Mouse (Mus musculus) megakaryocyte-erythroid progenitor cell, adult 5-6 weeks (primary cell): ENCODE results near the gene Ppp2r5a. TPM values are rescaled to one million over a fixed set of nuclear protein-coding genes. Genes with fewer than 3 reads are reported as not detected.

Experiments used
- ATAC-seq: replicated peaks from 2 replicates; pipeline ENCODE4 v1.8.0; 2016; ENCODE audit warnings: mild to moderate bottlenecking, inconsistent platforms; ENCODE audit not compliant: severe bottlenecking, poor library complexity, low FRiP score, low TSS enrichment
- total RNA-seq, 2 experiments: library from RNA; stranded (forward) in 1 of 2; stranded (reverse) in 1 of 2; fragments of 200-1000, 215-1000 nt in 1 of 2; fragments of >200 nt in 1 of 2; fragmentation: Nextera tagmentation in 1 of 2; gene quantifications; 2 replicates each; pipeline ENCODE4 v1.2.3; 2014 to 2017

Ppp2r5a gene
- total RNA-seq, 2 experiments from 2014 or later: 55.0 to 61.8 TPM

GRCm38 (mm10) chr1:191305610-191306009 is 97.5 kb downstream of the Ppp2r5a start:
- ATAC-seq: peak; percentile 80

- no peak for ATAC-seq
These were observed 98.9 kb downstream of the Ppp2r5a start for GRCm38 (mm10) chr1:191304216-191304615.

GRCm38 (mm10) chr1:191303736-191304135 is 99.3 kb downstream of the Ppp2r5a start:
- ATAC-seq: no peak

Other genes starting within 250 kb of the Ppp2r5a start
- gene Fam71a, start 238.5 kb downstream of the Ppp2r5a start, total RNA-seq (2014; fragmentation: Nextera tagmentation): not detected in 2 replicates
- 0.11 and 0.42 TPM in 2 replicates for gene Fam71a, start 238.5 kb downstream of the Ppp2r5a start, total RNA-seq (2017)
- not detected in 2 replicates for gene Atf3, start 185.2 kb downstream of the Ppp2r5a start, total RNA-seq (2014; fragmentation: Nextera tagmentation)
- gene Atf3, start 185.2 kb downstream of the Ppp2r5a start, total RNA-seq (2017): 16.7 and 18.5 TPM in 2 replicates
- gene Nenf, start 85.1 kb downstream of the Ppp2r5a start, total RNA-seq (2014; fragmentation: Nextera tagmentation): 62.2 and 87.6 TPM in 2 replicates
- 20.3 and 35.5 TPM in 2 replicates for gene Nenf, start 85.1 kb downstream of the Ppp2r5a start, total RNA-seq (2017)
- 13.5 TPM in 2 replicates for gene Tmem206, start 77.4 kb downstream of the Ppp2r5a start, total RNA-seq (2014; fragmentation: Nextera tagmentation)
- 9.8 and 15.5 TPM in 2 replicates for gene Tmem206, start 77.4 kb downstream of the Ppp2r5a start, total RNA-seq (2017)
- 109 TPM in 2 replicates for gene Dtl, start 172.3 kb upstream of the Ppp2r5a start, total RNA-seq (2014; fragmentation: Nextera tagmentation)
- gene Dtl, start 172.3 kb upstream of the Ppp2r5a start, total RNA-seq (2017): 83.5 and 88.3 TPM in 2 replicates
- gene Ints7, start 172.4 kb upstream of the Ppp2r5a start, total RNA-seq (2014; fragmentation: Nextera tagmentation): 74.9 and 91.0 TPM in 2 replicates
- gene Ints7, start 172.4 kb upstream of the Ppp2r5a start, total RNA-seq (2017): 78.2 and 79.8 TPM in 2 replicates